Mouse (Mus musculus) midbrain, embryonic 12.5 days (tissue): ENCODE data around the gene Zfp800. TPM values are rescaled to one million over a fixed set of nuclear protein-coding genes. Genes with fewer than 3 reads are reported as not detected.

Experiments used
- ATAC-seq: fragments of 200-750 bp; cut with Nextera tagmentation; 2 replicates; pipeline ENCODE4 v1.8.0; 2017; ENCODE audit warnings: low read depth, moderate TSS enrichment, moderate library complexity; ENCODE audit not compliant: low FRiP score
- H3K27ac ChIP-seq: fragments of 300-500 bp; sonication (generic); replicated peaks from 2 replicates; pipeline ENCODE4 v1.5.1; 2016; ENCODE audit warnings: mild to moderate bottlenecking
- H3K27me3 ChIP-seq: fragments of 300-500 bp; sonication (generic); 2 replicates; pipeline ENCODE4 v1.6.1; 2016; ENCODE audit warnings: mild to moderate bottlenecking
- H3K36me3 ChIP-seq: fragments of 300-500 bp; sonication (generic); 2 replicates; pipeline ENCODE4 v1.6.1; 2016
- H3K4me1 ChIP-seq: fragments of 300-500 bp; sonication (generic); 2 replicates; pipeline ENCODE4 v1.6.1; 2016
- H3K4me2 ChIP-seq: fragments of 300-500 bp; sonication (generic); replicated peaks from 2 replicates; pipeline ENCODE4 v1.6.1; 2016; ENCODE audit warnings: mild to moderate bottlenecking, moderate library complexity
- H3K4me3 ChIP-seq: fragments of 300-500 bp; sonication (generic); 2 replicates; pipeline ENCODE4 v1.5.1; 2016; ENCODE audit warnings: mild to moderate bottlenecking
- H3K9ac ChIP-seq: fragments of 300-500 bp; sonication (generic); replicated peaks from 2 replicates; pipeline ENCODE4 v1.6.1; 2016; ENCODE audit warnings: mild to moderate bottlenecking, moderate library complexity
- H3K9me3 ChIP-seq: fragments of 300-500 bp; sonication (generic); 2 replicates; pipeline ENCODE4 v1.6.1; 2016; ENCODE audit warnings: mild to moderate bottlenecking
- WGBS: fragments of 180-500 bp; shearing (Covaris S2); methylation state at CpG from one replicate; pipeline ENCODE4 v1.1.7; 2016; 5-methylcytosine and 5-hydroxymethylcytosine counted together
- polyA plus RNA-seq: library from polyadenylated mRNA; unstranded; fragments of >200 nt; fragmentation: Nextera tagmentation; extraction: Ambion mirVana; gene quantifications from 2 replicates; pipeline ENCODE4 v1.2.1, GENCODE M21; 2016

The Zfp800 gene
- polyA plus RNA-seq, 1 experiment from 2014 or later, result 40.3 TPM

DNA sequence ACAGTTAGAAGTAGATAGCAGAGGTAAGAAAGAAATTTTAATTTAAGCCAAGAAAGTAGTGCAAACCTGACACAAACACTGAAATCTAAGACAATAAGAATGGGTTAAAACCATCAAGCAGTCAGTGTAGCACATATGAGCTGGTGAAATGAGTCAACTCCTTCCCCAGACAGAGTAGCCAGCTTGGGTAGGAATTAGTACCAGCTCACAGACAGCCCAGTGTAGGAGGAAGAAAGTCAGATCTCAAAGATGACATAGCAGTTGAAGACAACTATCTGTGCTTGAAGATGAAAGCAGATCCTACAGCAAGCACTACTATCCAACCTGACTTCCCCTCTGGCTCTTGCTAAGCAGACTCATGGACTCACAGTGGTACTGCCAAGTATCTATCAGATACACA lies 145.0 kb downstream of the Zfp800 start:
- H3K27ac ChIP-seq, result no peak overlapping the region
- no peaks in the 10 kb centered on the region for H3K4me1 ChIP-seq
- H3K9ac ChIP-seq, result no peak overlapping the region
- no peak overlapping the region for H3K4me2 ChIP-seq
- no peaks in the 10 kb centered on the region for H3K27me3 ChIP-seq
- no peak overlapping the region for H3K4me3 ChIP-seq
- no peak for ATAC-seq
- no peaks in the 10 kb centered on the region for H3K9me3 ChIP-seq
- peaks cover 23% of the 10 kb centered on the region for H3K36me3 ChIP-seq

DNA sequence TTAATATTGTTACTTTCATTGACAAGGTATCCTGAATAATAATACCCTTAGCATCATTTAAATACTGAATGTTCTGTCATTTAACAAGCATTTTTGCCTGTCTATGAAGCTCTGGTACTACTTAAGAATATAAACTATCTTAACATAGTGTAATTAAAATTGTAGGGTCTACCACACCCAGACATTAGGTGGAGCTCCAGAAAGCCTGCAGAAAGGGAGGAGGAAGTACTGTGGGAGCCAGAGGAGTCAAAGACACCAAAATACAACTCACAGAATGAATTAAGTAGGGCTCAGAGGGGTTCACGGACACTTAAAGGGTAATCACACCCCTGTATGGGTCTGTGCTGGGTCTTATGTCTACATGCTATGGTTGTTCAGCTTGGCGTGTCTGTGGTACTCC lies 149.6 kb downstream of the Zfp800 start:
- Histone ChIP-seq H3K27ac (no peak overlapping the region), H3K27me3 (no peaks in the 10 kb centered on the region), H3K9me3 (no peaks in the 10 kb centered on the region), H3K36me3 (peaks cover 21% of the 10 kb centered on the region; the same call in 1 of the 2 replicates), H3K9ac (no peak overlapping the region), H3K4me2 (no peak overlapping the region), H3K4me3 (no peak overlapping the region), H3K4me1 (no peaks in the 10 kb centered on the region)
- no peak for ATAC-seq
- WGBS, result 82% methylated on average over 2 of the region's 2 CpGs

DNA sequence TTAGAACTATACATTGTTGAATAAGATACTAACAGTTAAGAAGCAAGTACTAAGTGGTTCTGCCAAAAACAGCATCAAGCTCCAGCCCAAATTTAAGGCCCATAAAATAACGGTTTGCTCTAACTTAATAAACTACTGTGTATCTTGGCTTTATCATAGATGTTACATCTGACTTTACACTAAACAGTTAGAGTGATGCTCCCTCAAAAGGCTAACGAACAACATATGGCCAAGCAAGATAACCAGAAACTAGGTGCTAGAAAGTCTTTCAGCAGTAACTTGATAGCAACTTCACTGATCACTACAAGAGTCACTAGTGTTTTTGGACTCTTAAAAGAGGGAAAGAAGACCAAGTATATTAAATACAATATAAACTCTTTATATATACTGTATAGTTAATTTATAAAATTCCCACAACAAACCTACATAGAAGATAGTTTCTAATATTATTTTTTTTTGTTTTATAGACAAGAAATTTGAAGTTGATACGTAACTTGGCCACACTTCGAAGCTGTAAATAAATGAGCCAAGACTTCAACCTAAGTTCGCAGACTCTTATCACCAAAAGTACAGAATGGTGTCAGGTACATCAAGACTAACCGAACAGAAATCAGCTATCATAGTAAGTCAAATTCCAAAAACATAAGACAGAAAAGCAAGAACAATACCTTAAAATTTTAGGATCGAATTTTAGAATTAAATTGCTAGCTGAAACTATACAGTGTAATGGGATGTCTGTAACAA lies 165.0 kb downstream of the Zfp800 start:
- Histone ChIP-seq H3K36me3 (peaks cover 9% of the 10 kb centered on the region; the same call in 1 of the 2 replicates), H3K4me3 (no peak overlapping the region), H3K4me1 (no peaks in the 10 kb centered on the region), H3K27me3 (no peaks in the 10 kb centered on the region), H3K9me3 (no peaks in the 10 kb centered on the region), H3K9ac (no peak overlapping the region), H3K4me2 (no peak overlapping the region), H3K27ac (no peak overlapping the region)
- ATAC-seq, result no peak
- 95% methylated on average over 7 of the region's 7 CpGs for WGBS

DNA sequence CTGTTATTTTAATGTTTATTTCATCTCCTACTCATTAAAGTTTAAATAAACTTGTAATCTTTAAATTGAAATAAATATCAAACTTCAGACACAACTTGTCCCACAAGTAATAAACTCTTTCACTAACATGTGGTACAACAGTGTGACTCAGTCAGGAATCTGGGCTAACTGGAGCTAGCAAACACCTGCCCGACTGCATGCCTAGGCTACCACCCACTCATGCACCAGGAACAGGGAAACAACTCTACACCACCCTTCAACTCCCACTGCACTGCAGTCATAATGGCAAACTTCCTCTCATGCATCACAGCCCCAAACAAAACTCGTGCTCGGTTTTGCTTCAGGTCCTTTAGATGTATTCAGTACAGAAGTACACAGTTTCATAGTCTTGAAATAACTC lies 169.7 kb downstream of the Zfp800 start:
- ATAC-seq, result no peak
- H3K27me3 ChIP-seq, result no peaks in the 10 kb centered on the region
- no peak overlapping the region for H3K4me3 ChIP-seq
- H3K27ac ChIP-seq, result no peak overlapping the region
- no peaks in the 10 kb centered on the region for H3K9me3 ChIP-seq
- no peaks in the 10 kb centered on the region for H3K4me1 ChIP-seq
- WGBS, result 90% methylated on average over 3 of the region's 3 CpGs
- no peak overlapping the region for H3K4me2 ChIP-seq
- peaks cover 9% of the 10 kb centered on the region; the same call in 1 of the 2 replicates for H3K36me3 ChIP-seq
- H3K9ac ChIP-seq, result no peak overlapping the region

DNA sequence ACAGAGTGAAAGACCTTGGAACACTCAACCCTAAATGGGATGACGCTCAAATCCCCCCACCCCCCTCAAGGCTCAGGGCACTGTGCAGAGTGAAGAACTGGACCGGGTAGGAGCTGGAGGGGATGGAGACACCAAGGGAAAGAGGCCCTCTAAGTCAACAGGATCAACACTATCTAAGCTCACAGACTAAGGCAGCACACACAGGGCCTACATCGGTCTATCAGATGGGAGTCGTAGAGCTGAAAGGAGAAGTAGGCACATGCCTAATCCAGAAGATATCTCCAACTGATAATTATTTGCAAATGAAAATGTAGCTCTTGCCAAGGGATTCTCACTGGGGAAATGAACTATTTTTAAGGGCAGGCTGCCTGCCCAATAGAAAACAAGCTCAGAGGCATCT lies 176.8 kb downstream of the Zfp800 start:
- Histone ChIP-seq H3K9ac (no peak overlapping the region), H3K4me3 (no peak overlapping the region), H3K4me1 (no peaks in the 10 kb centered on the region), H3K27ac (no peak overlapping the region), H3K27me3 (0 out of 2 replicates have a peak, but pooled peaks cover 3% of the 10 kb centered on the region), H3K9me3 (no peaks in the 10 kb centered on the region), H3K4me2 (no peak overlapping the region), H3K36me3 (no peaks in the 10 kb centered on the region)
- ATAC-seq, result no peak
- WGBS, result 89% methylated on average over 4 of the region's 4 CpGs

DNA sequence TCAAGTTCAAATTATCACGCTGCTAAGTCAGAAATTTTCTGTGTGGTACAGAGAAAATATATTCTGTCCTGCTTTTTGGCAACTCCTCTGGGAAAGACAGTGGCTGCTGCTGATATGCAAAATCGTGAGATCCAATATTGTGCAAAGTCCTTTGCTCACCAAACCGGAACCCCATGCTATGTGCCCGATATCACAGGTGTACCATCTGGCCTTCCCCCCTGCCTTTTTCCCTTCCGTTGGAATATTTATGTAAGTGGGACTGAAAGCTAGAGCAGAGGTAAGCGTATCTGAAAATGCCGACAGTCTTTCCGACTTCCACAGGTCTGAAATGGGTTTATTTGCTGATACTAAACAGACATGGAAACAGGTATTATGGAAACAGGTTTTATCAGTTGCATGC lies 179.4 kb downstream of the Zfp800 start:
- Histone ChIP-seq H3K4me2 (no peak overlapping the region), H3K4me1 (no peaks in the 10 kb centered on the region), H3K4me3 (no peak overlapping the region), H3K27ac (no peak overlapping the region), H3K9ac (no peak overlapping the region), H3K36me3 (no peaks in the 10 kb centered on the region), H3K27me3 (peaks cover 3% of the 10 kb centered on the region; the same call in 1 of the 2 replicates), H3K9me3 (no peaks in the 10 kb centered on the region)
- 87% methylated on average over 8 of the region's 8 CpGs for WGBS
- no peak for ATAC-seq

DNA sequence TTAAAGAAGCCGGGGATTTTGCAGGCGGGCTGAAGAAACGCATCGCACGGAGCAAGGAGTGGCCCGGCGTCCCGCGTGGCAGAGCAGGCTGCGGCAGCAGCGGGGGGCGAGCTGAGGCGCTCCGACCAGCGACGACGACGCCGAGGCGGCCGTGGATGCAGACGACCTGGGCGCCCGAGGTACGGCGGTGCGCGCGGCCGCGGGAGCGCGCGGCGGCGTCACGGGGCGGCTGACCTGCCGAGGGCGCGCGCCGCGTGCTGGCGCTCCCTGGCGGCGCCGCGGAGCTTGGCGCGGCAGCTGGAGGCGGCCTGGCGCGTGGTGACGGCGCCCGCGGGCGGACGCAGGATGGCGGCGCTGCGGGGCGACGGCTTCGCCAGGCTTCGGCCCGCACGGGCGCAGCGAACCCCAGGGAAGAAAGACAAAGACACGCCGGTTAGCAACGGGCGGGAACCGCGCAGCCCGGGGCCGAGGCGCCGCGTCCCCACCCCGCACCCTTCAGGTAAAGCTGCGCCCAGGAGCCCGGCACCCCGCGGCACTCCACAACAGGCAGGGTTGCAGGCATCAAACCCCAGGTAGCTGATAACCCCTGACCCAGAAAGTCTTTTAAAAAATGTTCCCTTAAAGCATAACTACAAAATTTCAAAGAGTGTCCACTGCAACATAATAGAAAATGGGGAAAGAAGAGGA lies 182.4 kb downstream of the Zfp800 start:
- H3K27ac ChIP-seq, result peak overlapping the region; percentile 65; the same call in 1 of the 2 replicates
- H3K4me2 ChIP-seq, result peak overlapping the region; percentile 70
- under 1% methylated on average over 79 of the region's 87 CpGs for WGBS
- H3K9ac ChIP-seq, result peak overlapping the region; percentile 68
- peaks cover 3% of the 10 kb centered on the region; the same call in 1 of the 2 replicates for H3K27me3 ChIP-seq
- ATAC-seq, result peak; percentile 92
- H3K4me1 ChIP-seq, result no peaks in the 10 kb centered on the region
- H3K4me3 ChIP-seq, result peak overlapping the region; percentile 56
- H3K36me3 ChIP-seq, result no peaks in the 10 kb centered on the region
- H3K9me3 ChIP-seq, result no peaks in the 10 kb centered on the region

DNA sequence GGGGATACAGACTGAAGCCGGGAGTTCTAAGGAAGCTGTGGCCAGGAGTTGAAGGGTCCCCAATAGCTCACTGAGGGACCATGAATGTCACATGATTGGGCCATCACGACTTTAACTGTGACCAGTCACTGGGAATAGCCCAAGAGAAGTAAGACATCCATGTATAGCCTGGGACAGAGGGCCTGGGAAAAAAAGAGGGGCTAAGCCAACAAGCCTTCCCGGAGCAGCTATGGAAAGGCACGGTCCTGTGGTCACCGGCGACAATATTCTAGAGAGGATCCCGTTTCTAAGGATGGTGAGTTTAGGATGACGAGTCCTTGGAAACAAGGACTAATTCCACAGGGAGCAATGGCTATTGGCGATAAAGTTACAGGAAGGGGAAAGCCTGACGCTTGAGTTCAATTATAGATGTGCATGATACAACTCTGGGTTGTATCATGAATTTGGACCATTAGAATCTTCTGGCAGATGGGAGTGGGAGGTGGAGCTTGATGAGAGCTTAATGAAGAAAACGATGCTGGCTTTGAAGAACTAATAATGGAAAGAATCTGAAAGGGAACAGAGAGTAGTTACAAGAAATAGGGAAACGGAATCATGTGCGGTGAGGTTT lies 183.0 kb downstream of the Zfp800 start:
- Histone ChIP-seq H3K27ac (no peak overlapping the region), H3K9ac (peak overlapping the region; percentile 68), H3K9me3 (no peaks in the 10 kb centered on the region), H3K4me1 (no peaks in the 10 kb centered on the region), H3K4me2 (peak overlapping the region; percentile 70), H3K36me3 (no peaks in the 10 kb centered on the region), H3K4me3 (peak overlapping the region; percentile 56), H3K27me3 (peaks cover 3% of the 10 kb centered on the region; the same call in 1 of the 2 replicates)
- ATAC-seq, result peak; percentile 14
- WGBS, result 36% methylated on average over 13 of the region's 13 CpGs

DNA sequence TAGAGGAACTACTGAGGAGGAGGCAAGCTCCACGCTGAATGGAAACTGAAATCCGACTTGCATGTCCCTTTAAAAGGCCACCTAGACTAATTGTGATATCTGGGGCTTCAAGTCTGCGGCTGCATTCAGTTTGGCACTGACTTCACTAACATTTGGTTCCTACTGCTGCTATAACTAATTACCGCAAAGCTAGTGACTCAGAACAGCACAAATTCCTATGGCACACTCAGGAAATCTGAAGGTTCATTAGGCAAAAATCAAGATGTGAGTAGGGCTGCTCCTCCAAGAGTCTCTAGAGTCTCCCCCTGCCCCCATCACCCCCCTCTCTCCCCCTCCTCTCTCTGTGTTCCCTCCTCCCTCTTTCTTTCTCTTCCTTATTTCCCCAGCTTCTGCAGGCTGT lies 194.4 kb downstream of the Zfp800 start:
- Histone ChIP-seq H3K27me3 (no peaks in the 10 kb centered on the region), H3K9ac (no peak overlapping the region), H3K4me2 (no peak overlapping the region), H3K9me3 (no peaks in the 10 kb centered on the region), H3K4me1 (no peaks in the 10 kb centered on the region), H3K4me3 (no peak overlapping the region), H3K36me3 (no peaks in the 10 kb centered on the region), H3K27ac (no peak overlapping the region)
- ATAC-seq, result no peak
- 55% methylated on average over 4 of the region's 4 CpGs for WGBS

DNA sequence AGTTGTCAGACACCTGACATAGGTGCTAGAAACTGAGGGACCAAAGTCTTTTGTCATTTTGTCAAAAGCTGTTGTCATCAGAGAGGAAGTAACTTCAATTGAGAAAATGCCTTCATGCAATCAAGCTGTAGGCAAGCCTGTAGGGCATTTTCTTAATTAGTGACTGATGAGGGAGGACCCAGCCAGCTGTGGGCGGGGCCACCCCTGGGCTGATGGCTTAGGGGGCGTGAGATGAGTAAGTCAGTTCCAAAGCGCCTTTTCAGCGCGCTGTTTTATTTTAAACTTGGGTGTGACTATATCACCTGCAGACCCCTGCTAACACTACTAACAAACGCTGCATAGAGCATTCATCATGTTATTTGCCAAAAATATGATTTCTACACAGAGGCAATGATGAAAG lies 195.0 kb downstream of the Zfp800 start:
- ATAC-seq, result no peak
- 56% methylated on average over 6 of the region's 6 CpGs for WGBS
- Histone ChIP-seq H3K27me3 (no peaks in the 10 kb centered on the region), H3K9ac (no peak overlapping the region), H3K27ac (no peak overlapping the region), H3K4me3 (no peak overlapping the region), H3K9me3 (no peaks in the 10 kb centered on the region), H3K4me1 (no peaks in the 10 kb centered on the region), H3K36me3 (no peaks in the 10 kb centered on the region), H3K4me2 (no peak overlapping the region)

DNA sequence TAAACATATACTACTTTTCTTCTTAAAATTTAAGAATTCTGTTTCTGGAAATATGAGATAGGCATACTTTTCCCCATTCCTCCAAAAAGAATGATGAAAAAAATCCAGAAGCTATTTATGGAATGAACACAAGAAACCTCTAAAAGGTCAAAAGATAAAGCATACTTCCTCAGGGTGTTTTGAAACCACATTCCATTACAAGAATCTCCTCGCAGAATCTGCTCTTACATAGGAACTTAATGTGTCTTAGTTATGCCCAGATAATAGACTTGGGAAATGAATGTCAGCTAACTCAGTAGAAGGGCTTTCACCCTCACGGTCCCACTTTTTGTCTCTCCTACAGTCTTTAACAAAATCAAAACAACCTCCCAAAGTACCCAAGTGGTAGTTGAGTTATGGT lies 203.9 kb downstream of the Zfp800 start:
- Histone ChIP-seq H3K9ac (no peak overlapping the region), H3K4me2 (no peak overlapping the region), H3K27ac (no peak overlapping the region), H3K4me3 (no peak overlapping the region), H3K27me3 (no peaks in the 10 kb centered on the region), H3K36me3 (no peaks in the 10 kb centered on the region), H3K4me1 (no peaks in the 10 kb centered on the region), H3K9me3 (no peaks in the 10 kb centered on the region)
- 70% methylated on average over 2 of the region's 2 CpGs for WGBS
- no peak for ATAC-seq

DNA sequence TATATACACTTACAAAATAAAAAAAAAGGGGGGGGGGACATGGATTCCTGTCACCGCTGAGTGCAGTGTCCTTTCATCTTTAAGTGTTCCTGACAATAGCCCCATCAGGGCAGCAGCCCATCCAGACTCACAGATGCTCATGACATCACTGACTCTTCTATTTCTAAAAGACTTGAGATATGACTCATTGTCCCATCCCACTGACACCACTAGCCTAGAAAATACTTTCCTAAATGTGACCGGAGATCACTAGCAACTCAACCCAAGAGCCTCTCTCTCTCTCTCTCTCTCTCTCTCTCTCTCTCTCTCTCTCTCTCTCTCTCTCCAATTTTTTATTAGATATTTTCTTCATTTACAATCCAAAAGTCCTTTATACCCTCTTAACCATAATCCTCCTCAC lies 205.9 kb downstream of the Zfp800 start:
- no peaks in the 10 kb centered on the region for H3K9me3 ChIP-seq
- ATAC-seq, result no peak
- H3K36me3 ChIP-seq, result no peaks in the 10 kb centered on the region
- H3K9ac ChIP-seq, result no peak overlapping the region
- H3K27me3 ChIP-seq, result no peaks in the 10 kb centered on the region
- no peaks in the 10 kb centered on the region for H3K4me1 ChIP-seq
- no peak overlapping the region for H3K27ac ChIP-seq
- H3K4me3 ChIP-seq, result no peak overlapping the region
- no peak overlapping the region for H3K4me2 ChIP-seq
- WGBS, result 98% methylated on average over 2 of the region's 2 CpGs
